Mouse (Mus musculus) heart, embryonic 14.5 days (tissue): Measurements from ENCODE around the gene Adam15. TPM values are rescaled to one million over a fixed set of nuclear protein-coding genes. Genes with fewer than 3 reads are reported as not detected.

ENCODE experiments used
- ATAC-seq: fragments of 200-750 bp; cut with Nextera tagmentation; 2 replicates; pipeline ENCODE4 v1.8.0; 2017; ENCODE audit warnings: low read depth, moderate TSS enrichment; ENCODE audit not compliant: insufficient number of reproducible peaks, insufficient read depth, low FRiP score
- H3K27ac ChIP-seq, 2 experiments: fragments of 200-500 bp in 1 of 2; fragments of 300-500 bp in 1 of 2; sonication (generic) in 1 of 2; replicated peaks in 1 of 2; 2 replicates each; pipeline ENCODE4 v1.5.1; 2012 to 2014; ENCODE audit warnings: low read depth in 2 of 2, low read length in 2 of 2, control low read depth in 1 of 2, mild to moderate bottlenecking in 1 of 2, mixed read lengths in 1 of 2; ENCODE audit not compliant: control insufficient read depth in 1 of 2, insufficient read depth in 1 of 2
- H3K27me3 ChIP-seq: fragments of 300-500 bp; sonication (generic); 2 replicates; pipeline ENCODE4 v1.6.1; 2014; ENCODE audit warnings: mild to moderate bottlenecking, low read length, control low read depth; ENCODE audit not compliant: control insufficient read depth, insufficient read depth
- H3K36me3 ChIP-seq: fragments of 300-500 bp; sonication (generic); 2 replicates; pipeline ENCODE4 v1.6.1; 2014; ENCODE audit warnings: mild to moderate bottlenecking, control low read depth, low read length, mixed read lengths; ENCODE audit not compliant: control insufficient read depth, insufficient read depth
- H3K4me1 ChIP-seq, 2 experiments: fragments of 200-500 bp in 1 of 2; fragments of 300-500 bp in 1 of 2; sonication (generic) in 1 of 2; 2 replicates each; pipeline ENCODE4 v1.6.1; 2012 to 2014; ENCODE audit warnings: low read length in 2 of 2, control low read depth in 1 of 2, mixed read lengths in 1 of 2; ENCODE audit not compliant: control insufficient read depth in 2 of 2, insufficient read depth in 2 of 2
- H3K4me2 ChIP-seq: fragments of 300-500 bp; sonication (generic); 2 replicates; pipeline ENCODE4 v1.6.1; 2014; ENCODE audit warnings: mild to moderate bottlenecking, low read length
- H3K4me3 ChIP-seq, 2 experiments: fragments of 200-500 bp in 1 of 2; fragments of 300-500 bp in 1 of 2; sonication (generic) in 1 of 2; 2 replicates each; pipeline ENCODE4 v1.5.1; 2012 to 2014; ENCODE audit warnings: low read length in 2 of 2, mild to moderate bottlenecking in 2 of 2, control low read depth in 1 of 2, low read depth in 1 of 2, moderate library complexity in 1 of 2; ENCODE audit not compliant: control insufficient read depth in 1 of 2, insufficient read depth in 1 of 2
- H3K9ac ChIP-seq: fragments of 300-500 bp; sonication (generic); 2 replicates; pipeline ENCODE4 v1.6.1; 2014; ENCODE audit warnings: mild to moderate bottlenecking, low read length
- H3K9me3 ChIP-seq: fragments of 300-500 bp; sonication (generic); 2 replicates; pipeline ENCODE4 v1.6.1; 2016; ENCODE audit warnings: low read length, control low read depth; ENCODE audit not compliant: control insufficient read depth
- WGBS: fragments of 180-500 bp; shearing (Covaris S2); extraction: QIAGEN DNeasy Blood & Tissue Kit; methylation state at CpG from one replicate; pipeline ENCODE4 v1.1.7; 2014; 5-methylcytosine and 5-hydroxymethylcytosine counted together
- polyA plus RNA-seq: library from polyadenylated mRNA; unstranded; fragments of >200 nt; fragmentation: Nextera tagmentation; extraction: Ambion mirVana; gene quantifications from 2 replicates; pipeline ENCODE4 v1.2.1, GENCODE M21; 2014

The Adam15 gene
- polyA plus RNA-seq, 1 experiment from 2014 or later = 31.0 TPM

DNA sequence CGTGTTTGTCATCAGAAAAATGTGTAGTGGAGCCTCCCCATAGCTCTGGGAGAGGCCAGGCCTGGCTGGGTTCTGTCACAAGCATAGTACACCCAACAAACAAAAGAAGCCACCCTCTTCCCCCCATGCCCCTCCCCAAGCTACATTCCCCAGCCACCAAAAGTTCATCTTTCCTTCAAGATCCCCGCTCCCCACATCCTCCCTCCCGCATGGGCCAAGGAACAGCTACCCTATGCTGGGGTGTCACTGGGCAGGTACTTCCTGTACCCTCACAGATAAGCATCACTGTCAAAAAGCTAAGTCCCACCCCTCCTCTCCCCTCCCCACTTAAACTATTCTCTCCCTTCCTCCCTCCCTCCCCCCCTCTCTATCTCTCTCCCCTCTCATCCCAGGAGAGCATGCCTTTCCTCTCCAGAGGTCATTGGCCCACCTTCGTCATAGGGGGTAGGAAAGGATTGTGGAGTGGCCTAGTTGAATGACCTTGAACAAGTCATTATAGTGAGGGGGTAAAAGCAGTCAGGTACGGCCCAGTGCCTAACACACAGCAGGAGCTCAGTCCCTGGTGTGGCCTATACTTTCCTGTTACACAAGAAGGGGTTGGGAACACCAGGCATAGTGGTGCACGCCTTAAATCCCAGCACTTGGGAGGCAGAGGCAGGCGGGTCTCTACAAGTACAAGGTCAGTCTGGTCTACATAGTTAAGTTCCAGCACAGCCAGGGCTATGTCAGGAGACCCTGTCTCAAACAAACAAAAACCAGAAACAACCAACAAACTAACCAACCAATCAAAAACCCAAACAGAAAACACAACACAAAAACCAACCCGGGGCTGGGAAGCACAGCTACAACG, 32.5 kb upstream of the Adam15 start:
- H3K27me3 ChIP-seq = no peaks in the 10 kb centered on the region
- H3K27ac ChIP-seq = no peak overlapping the region
- peaks cover 23% of the 10 kb centered on the region for H3K36me3 ChIP-seq
- H3K9me3 ChIP-seq = no peaks in the 10 kb centered on the region
- no peak for ATAC-seq
- 83% methylated on average over 9 of the region's 9 CpGs for WGBS
- no peak overlapping the region for H3K9ac ChIP-seq
- H3K4me2 ChIP-seq = no peak overlapping the region
- H3K4me3 ChIP-seq = no peak overlapping the region
- H3K4me1 ChIP-seq = peaks cover 5 to 21% of the 10 kb centered on the region in 2 experiments

- Histone ChIP-seq H3K4me2 (no peak overlapping the region), H3K9ac (no peak overlapping the region), H3K9me3 (no peaks in the 10 kb centered on the region), H3K36me3 (peaks cover 23% of the 10 kb centered on the region), H3K27ac (no peak overlapping the region), H3K4me3 (no peak overlapping the region), H3K27me3 (no peaks in the 10 kb centered on the region), H3K4me1 (peaks cover 5 to 21% of the 10 kb centered on the region in 2 experiments)
- no peak for ATAC-seq
- 87% methylated on average over 11 of the region's 11 CpGs for WGBS
Observed at GRCm38 (mm10) chr3:89381233-89381632, 31.4 kb upstream of the Adam15 start.

DNA sequence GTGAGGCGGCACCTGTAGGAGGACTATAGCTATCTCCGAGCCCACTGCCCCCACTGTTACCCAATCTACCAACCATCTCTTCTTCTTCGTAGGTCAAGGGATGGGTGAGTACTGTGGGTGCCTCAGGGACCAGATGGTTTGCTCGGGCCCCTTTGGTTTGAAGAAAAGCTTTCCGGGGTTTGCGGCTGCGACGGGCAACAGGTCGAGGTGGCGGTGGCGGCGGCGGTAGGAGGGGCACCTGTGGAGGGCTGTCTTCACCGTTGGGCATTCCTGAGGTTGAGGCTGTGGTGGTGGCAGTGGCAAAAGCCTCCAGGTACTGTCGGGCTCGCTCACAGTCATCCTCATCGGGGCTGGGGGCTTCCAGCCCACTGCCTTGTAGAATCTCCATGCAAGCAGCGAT, 30.9 kb upstream of the Adam15 start:
- Histone ChIP-seq H3K27ac (no peak overlapping the region), H3K27me3 (no peaks in the 10 kb centered on the region), H3K36me3 (peaks cover 23% of the 10 kb centered on the region), H3K9me3 (no peaks in the 10 kb centered on the region), H3K4me3 (no peak overlapping the region), H3K9ac (no peak overlapping the region), H3K4me2 (no peak overlapping the region), H3K4me1 (peaks cover 5 to 21% of the 10 kb centered on the region in 2 experiments)
- no peak for ATAC-seq
- 90% methylated on average over 18 of the region's 18 CpGs for WGBS

GRCm38 (mm10) chr3:89380291-89380690, 30.5 kb upstream of the Adam15 start:
- WGBS = 94% methylated on average over 14 of the region's 14 CpGs
- H3K4me2 ChIP-seq = no peak overlapping the region
- no peak overlapping the region for H3K27ac ChIP-seq
- no peak overlapping the region for H3K4me3 ChIP-seq
- H3K9me3 ChIP-seq = no peaks in the 10 kb centered on the region
- no peaks in the 10 kb centered on the region for H3K27me3 ChIP-seq
- peaks cover 5 to 21% of the 10 kb centered on the region in 2 experiments for H3K4me1 ChIP-seq
- no peak overlapping the region for H3K9ac ChIP-seq
- peaks cover 23% of the 10 kb centered on the region for H3K36me3 ChIP-seq
- ATAC-seq = no peak

DNA sequence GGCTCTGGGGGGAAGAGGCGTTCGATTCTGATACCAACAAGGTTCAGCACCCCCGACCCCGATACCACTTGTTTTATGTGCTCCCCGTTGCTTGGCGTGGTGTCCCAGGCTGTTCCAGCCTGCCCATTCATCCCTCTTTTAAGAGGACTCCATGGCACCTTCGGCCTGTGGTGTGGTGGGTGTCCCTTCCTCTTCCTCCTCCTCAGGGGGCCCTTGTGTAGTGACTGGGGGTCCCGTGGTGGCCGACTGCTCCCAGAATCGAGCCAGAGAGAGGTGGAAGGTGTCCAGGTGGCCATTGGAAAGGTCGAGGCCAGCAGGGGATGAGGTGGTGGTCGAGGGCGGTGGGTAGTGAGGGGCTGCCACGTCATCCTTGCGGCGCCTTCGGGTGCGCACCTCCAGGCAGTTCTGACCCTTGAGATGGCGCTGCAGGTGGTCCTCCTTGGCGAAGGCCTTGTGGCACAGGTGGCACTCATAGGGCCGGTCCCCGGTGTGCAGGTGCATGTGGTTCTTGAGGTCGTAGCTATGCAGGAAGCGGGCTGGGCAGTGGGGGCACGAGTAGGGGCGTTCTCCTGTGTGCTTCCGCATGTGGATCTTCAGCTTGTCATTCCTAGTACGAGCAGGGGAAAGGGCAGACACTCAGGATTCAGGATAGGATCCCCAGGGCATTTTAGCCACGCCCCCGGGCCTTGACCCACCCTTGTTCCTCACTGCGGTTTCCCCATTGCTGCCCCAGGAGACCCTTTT, 29.8 kb upstream of the Adam15 start:
- 88% methylated on average over 31 of the region's 31 CpGs for WGBS
- no peak overlapping the region for H3K4me2 ChIP-seq

GRCm38 (mm10) chr3:89378394-89379067, 28.7 kb upstream of the Adam15 start:
- 4% methylated on average over 22 of the region's 29 CpGs for WGBS
- Histone ChIP-seq H3K27ac (no peak overlapping the region), H3K36me3 (peaks cover 23% of the 10 kb centered on the region), H3K9me3 (no peaks in the 10 kb centered on the region), H3K4me2 (peak overlapping the region; percentile 73), H3K9ac (peak overlapping the region; percentile 68), H3K4me3 (peak overlapping the region; percentile 53 to 64), H3K27me3 (no peaks in the 10 kb centered on the region), H3K4me1 (peaks cover 5 to 16% of the 10 kb centered on the region in 2 experiments)
- ATAC-seq = peak; percentile 82

More for the DNA sequence above, 29.8 kb upstream of the Adam15 start:
- Histone ChIP-seq H3K4me3 (no peak overlapping the region), H3K27me3 (no peaks in the 10 kb centered on the region), H3K9me3 (no peaks in the 10 kb centered on the region), H3K27ac (no peak overlapping the region), H3K9ac (no peak overlapping the region), H3K4me1 (peaks cover 5 to 16% of the 10 kb centered on the region in 2 experiments), H3K36me3 (peaks cover 23% of the 10 kb centered on the region)
- ATAC-seq = no peak

GRCm38 (mm10) chr3:89377831-89378230, 28.0 kb upstream of the Adam15 start:
- peaks cover 5 to 16% of the 10 kb centered on the region in 2 experiments for H3K4me1 ChIP-seq
- 64% methylated on average over 4 of the region's 4 CpGs for WGBS
- H3K9ac ChIP-seq = no peak overlapping the region
- no peaks in the 10 kb centered on the region for H3K27me3 ChIP-seq
- ATAC-seq = peak; percentile 0; the same call in 1 of the 2 replicates
- H3K36me3 ChIP-seq = peaks cover 23% of the 10 kb centered on the region
- H3K4me2 ChIP-seq = peak overlapping the region; percentile 73
- H3K9me3 ChIP-seq = no peaks in the 10 kb centered on the region
- H3K4me3 ChIP-seq = peak overlapping the region in 1 of 2 experiments; percentile 53; a peak in 2 of 4 replicates
- H3K27ac ChIP-seq = no peak overlapping the region
